Mouse (Mus musculus) kidney, embryonic 14.5 days (tissue): ENCODE measurements around the gene Cry2. TPM values are rescaled to one million over a fixed set of nuclear protein-coding genes. Genes with fewer than 3 reads are reported as not detected.

Source experiments
- ATAC-seq: fragments of 200-750 bp; cut with Nextera tagmentation; 2 replicates; pipeline ENCODE4 v1.8.0; 2017; ENCODE audit warnings: moderate number of reproducible peaks, mild to moderate bottlenecking, moderate TSS enrichment, moderate library complexity; ENCODE audit not compliant: low FRiP score, low TSS enrichment
- H3K27ac ChIP-seq: fragments of 300-500 bp; sonication (generic); 2 replicates; pipeline ENCODE4 v1.5.1; 2014; ENCODE audit warnings: low read depth, mild to moderate bottlenecking, low read length, moderate library complexity, mixed read lengths
- H3K27me3 ChIP-seq: fragments of 300-500 bp; sonication (generic); 2 replicates; pipeline ENCODE4 v1.6.1; 2014; ENCODE audit warnings: mild to moderate bottlenecking, low read length; ENCODE audit not compliant: control insufficient read depth, insufficient read depth
- H3K36me3 ChIP-seq: fragments of 300-500 bp; sonication (generic); 2 replicates; pipeline ENCODE4 v1.6.1; 2014; ENCODE audit warnings: low read length, mixed read lengths; ENCODE audit not compliant: control insufficient read depth, insufficient read depth
- H3K4me1 ChIP-seq: fragments of 300-500 bp; sonication (generic); 2 replicates; pipeline ENCODE4 v1.6.1; 2014; ENCODE audit warnings: low read length, mixed read lengths; ENCODE audit not compliant: control insufficient read depth, insufficient read depth
- H3K4me2 ChIP-seq: fragments of 300-500 bp; sonication (generic); replicated peaks from 2 replicates; pipeline ENCODE4 v1.6.1; 2014; ENCODE audit warnings: low read depth, mild to moderate bottlenecking, low read length
- H3K4me3 ChIP-seq: fragments of 300-500 bp; sonication (generic); 2 replicates; pipeline ENCODE4 v1.5.1; 2014; ENCODE audit warnings: mild to moderate bottlenecking, low read length
- H3K9ac ChIP-seq: fragments of 300-500 bp; sonication (generic); 2 replicates; pipeline ENCODE4 v1.6.1; 2014; ENCODE audit warnings: low read depth, mild to moderate bottlenecking, low read length, moderate library complexity
- H3K9me3 ChIP-seq: fragments of 300-500 bp; sonication (generic); 2 replicates; pipeline ENCODE4 v1.6.1; 2016; ENCODE audit warnings: low read length; ENCODE audit not compliant: control insufficient read depth
- WGBS: fragments of 180-500 bp; shearing (Covaris S2); extraction: QIAGEN DNeasy Blood & Tissue Kit; methylation state at CpG from one replicate; pipeline ENCODE4 v1.1.7; 2014; 5-methylcytosine and 5-hydroxymethylcytosine counted together
- polyA plus RNA-seq: library from polyadenylated mRNA; unstranded; fragments of >200 nt; fragmentation: Nextera tagmentation; extraction: Ambion mirVana; gene quantifications from 2 replicates; pipeline ENCODE4 v1.2.1, GENCODE M21; 2014

Gene Cry2
- polyA plus RNA-seq, 1 experiment from 2014 or later: 21.3 TPM

GRCm38 (mm10) chr2:92364086-92364485, 69.8 kb downstream of the Cry2 start:
- no peak overlapping the region for H3K9ac ChIP-seq
- H3K27ac ChIP-seq: no peak overlapping the region
- no peak overlapping the region for H3K4me3 ChIP-seq
- no peak overlapping the region for H3K4me2 ChIP-seq
- no peaks in the 10 kb centered on the region for H3K9me3 ChIP-seq
- ATAC-seq: no peak
- WGBS: 86% methylated on average over 4 of the region's 4 CpGs
- H3K27me3 ChIP-seq: 0 out of 2 replicates have a peak, but pooled peaks cover 2% of the 10 kb centered on the region
- peaks cover 46% of the 10 kb centered on the region for H3K36me3 ChIP-seq
- H3K4me1 ChIP-seq: peaks cover 13% of the 10 kb centered on the region

- no peak overlapping the region for H3K9ac ChIP-seq
- H3K9me3 ChIP-seq: no peaks in the 10 kb centered on the region
- 90% methylated on average over 6 of the region's 6 CpGs for WGBS
- ATAC-seq: no peak
- H3K27me3 ChIP-seq: no peaks in the 10 kb centered on the region
- peaks cover 60% of the 10 kb centered on the region for H3K36me3 ChIP-seq
- H3K4me2 ChIP-seq: no peak overlapping the region
- H3K4me3 ChIP-seq: no peak overlapping the region
- no peak overlapping the region for H3K27ac ChIP-seq
- H3K4me1 ChIP-seq: peaks cover 10% of the 10 kb centered on the region; the same call in 1 of the 2 replicates
Observed at GRCm38 (mm10) chr2:92362571-92363228, 71.1 kb downstream of the Cry2 start.

GRCm38 (mm10) chr2:92361795-92362194, 72.0 kb downstream of the Cry2 start:
- ATAC-seq: no peak
- Histone ChIP-seq H3K4me1 (peaks cover 4% of the 10 kb centered on the region; the same call in 1 of the 2 replicates), H3K9me3 (no peaks in the 10 kb centered on the region), H3K4me3 (no peak overlapping the region), H3K27ac (no peak overlapping the region), H3K4me2 (no peak overlapping the region), H3K27me3 (no peaks in the 10 kb centered on the region), H3K36me3 (peaks cover 67% of the 10 kb centered on the region), H3K9ac (no peak overlapping the region)
- WGBS: 75% methylated on average over 8 of the region's 8 CpGs

DNA sequence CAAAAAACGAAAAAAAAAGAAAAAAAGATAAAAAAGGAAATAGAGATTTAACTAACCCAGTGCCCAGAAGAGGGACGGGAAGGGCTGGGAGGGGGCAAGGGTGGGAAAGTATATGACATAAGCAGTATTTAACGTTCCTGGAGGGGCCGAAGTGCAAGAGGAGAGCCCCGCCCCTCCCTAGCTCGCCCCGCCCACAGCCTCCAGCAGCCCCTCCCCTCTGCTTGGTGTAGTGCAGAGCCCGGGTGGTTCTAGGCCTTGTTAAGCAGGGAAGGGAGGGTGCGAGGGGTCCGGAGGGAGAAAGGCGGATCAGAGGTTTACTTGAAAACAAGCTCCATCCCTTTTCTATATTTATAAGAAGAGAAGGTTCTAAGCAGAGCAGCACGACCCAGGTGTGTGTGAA, 73.0 kb downstream of the Cry2 start:
- peaks cover 4% of the 10 kb centered on the region; the same call in 1 of the 2 replicates for H3K4me1 ChIP-seq
- no peak overlapping the region for H3K9ac ChIP-seq
- peaks cover 73% of the 10 kb centered on the region for H3K36me3 ChIP-seq
- no peak overlapping the region for H3K4me3 ChIP-seq
- no peak overlapping the region for H3K27ac ChIP-seq
- H3K27me3 ChIP-seq: no peaks in the 10 kb centered on the region
- ATAC-seq: peak; percentile 41; the same call in 1 of the 2 replicates
- H3K4me2 ChIP-seq: no peak overlapping the region
- no peaks in the 10 kb centered on the region for H3K9me3 ChIP-seq
- 27% methylated on average over 12 of the region's 12 CpGs for WGBS

DNA sequence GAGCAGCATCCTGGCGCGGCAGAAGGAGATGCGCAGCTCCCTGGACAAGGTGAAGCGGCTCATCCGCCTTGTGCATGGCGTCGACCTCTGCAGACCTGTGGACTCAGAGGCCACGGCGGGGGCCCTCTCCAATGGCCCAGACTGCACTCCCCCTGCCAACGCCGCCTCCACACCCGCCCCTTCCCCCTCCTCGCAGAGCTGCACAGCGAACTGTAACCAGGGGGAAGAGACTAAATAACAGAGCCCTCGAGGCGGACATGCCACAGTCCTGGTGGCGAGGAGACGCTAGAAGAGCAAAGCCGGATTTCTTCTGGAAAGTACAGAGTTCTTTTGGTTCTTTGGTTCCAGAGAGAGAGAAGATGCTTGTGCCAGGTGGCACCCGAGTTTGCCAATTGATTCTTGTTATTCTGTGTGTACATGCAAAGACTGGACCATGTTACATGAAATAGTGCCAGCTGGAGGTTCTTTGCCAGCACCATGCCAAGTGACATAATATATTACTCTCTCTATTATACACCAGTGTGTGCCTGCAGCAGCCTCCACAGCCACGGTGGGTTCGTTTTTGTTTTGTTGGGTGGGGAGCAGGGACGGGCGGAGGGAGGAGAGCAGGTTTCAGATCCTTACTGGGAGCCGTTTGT, 73.5 kb downstream of the Cry2 start:
- Histone ChIP-seq H3K36me3 (peaks cover 69% of the 10 kb centered on the region), H3K4me2 (no peak overlapping the region), H3K4me3 (no peak overlapping the region), H3K9ac (no peak overlapping the region), H3K9me3 (no peaks in the 10 kb centered on the region), H3K27ac (no peak overlapping the region), H3K4me1 (peaks cover 4% of the 10 kb centered on the region; the same call in 1 of the 2 replicates), H3K27me3 (no peaks in the 10 kb centered on the region)
- ATAC-seq: peak; percentile 36; the same call in 1 of the 2 replicates
- WGBS: 61% methylated on average over 23 of the region's 25 CpGs

- H3K27me3 ChIP-seq: no peaks in the 10 kb centered on the region
- no peak overlapping the region for H3K4me3 ChIP-seq
- peaks cover 4% of the 10 kb centered on the region; the same call in 1 of the 2 replicates for H3K4me1 ChIP-seq
- no peak overlapping the region for H3K9ac ChIP-seq
- H3K9me3 ChIP-seq: no peaks in the 10 kb centered on the region
- whole genome bisulfite sequencing: 81% methylated on average over 2 of the region's 2 CpGs
- ATAC-seq: no peak
- H3K4me2 ChIP-seq: no peak overlapping the region
- H3K27ac ChIP-seq: no peak overlapping the region
- peaks cover 66% of the 10 kb centered on the region for H3K36me3 ChIP-seq
Observed at GRCm38 (mm10) chr2:92359301-92359700, 74.5 kb downstream of the Cry2 start.

DNA sequence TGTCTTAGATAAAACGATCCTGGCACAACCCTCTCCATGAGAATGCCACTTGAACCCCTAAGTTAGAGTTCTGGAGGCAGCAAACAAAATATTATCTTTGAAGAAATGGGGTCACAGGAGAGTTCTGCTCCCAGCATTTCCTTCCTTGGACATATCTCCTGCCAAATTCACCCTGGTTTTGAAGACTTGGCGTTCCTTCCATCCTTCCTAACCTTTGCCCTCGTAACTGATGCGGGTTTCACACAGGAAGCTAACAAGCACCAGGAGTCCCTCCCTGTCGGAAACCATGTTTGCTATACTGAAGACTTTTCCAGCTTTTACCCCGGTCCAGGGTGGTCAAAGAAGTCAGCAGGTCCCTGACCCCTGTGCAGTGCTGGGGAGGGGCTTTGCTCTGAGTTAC, 79.6 kb downstream of the Cry2 start:
- Histone ChIP-seq H3K27me3 (no peaks in the 10 kb centered on the region), H3K27ac (no peak overlapping the region), H3K36me3 (peaks cover 57% of the 10 kb centered on the region), H3K9ac (no peak overlapping the region), H3K4me3 (no peak overlapping the region), H3K4me1 (peaks cover 17% of the 10 kb centered on the region; the same call in 1 of the 2 replicates), H3K4me2 (no peak overlapping the region), H3K9me3 (no peaks in the 10 kb centered on the region)
- ATAC-seq: no peak
- WGBS: 39% methylated on average over 6 of the region's 6 CpGs
